Mouse (Mus musculus) frontal cortex, postnatal 14 days (tissue): ENCODE measurements around the gene Tnk1.

Experiments
- DNase-seq, 2 experiments: peaks; one replicate each; pipeline ENCODE4 v3.0.0; 2022; ENCODE audit warnings: low spot score in 2 of 2

The Tnk1 gene

GRCm38 (mm10) chr11:69803328-69803727 is 55.2 kb downstream of the Tnk1 start:
- DNase-seq: no peak

GRCm38 (mm10) chr11:69802648-69803105 is 55.9 kb downstream of the Tnk1 start:
- peak; percentile 69 to 79 for DNase-seq

DNA sequence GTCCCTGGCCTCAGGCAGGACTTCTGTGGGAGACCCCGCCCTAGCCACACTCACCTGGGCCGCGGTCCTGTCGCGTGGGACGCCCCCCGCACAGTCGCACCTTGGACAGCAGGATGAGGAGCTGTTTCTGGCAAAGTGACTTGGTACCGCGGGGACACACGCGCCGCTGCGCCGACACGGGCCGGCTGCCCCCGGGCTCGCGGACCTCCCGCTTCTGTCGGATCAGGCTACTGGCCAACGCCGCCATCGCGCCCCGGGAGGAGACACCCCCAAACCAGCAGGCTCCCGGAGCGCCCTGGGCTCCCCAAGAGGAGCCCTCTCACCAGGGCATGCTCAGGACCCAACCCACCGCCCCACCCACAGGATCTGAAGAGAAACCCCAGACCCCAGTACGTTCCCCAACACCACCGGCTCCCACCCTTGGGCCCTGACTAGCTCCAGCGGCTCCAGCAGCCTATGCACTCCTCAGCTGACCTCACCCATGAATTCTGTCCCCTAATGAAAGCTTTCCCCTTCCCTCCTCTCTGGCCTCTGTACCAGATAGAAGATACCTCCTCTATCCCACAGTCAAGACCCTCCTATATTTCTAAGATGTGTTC is 57.1 kb downstream of the Tnk1 start, which contains the start of gene Fgf11:
Fgf11 (minus strand) TSS at position 479 of the 599 bp plus-strand sequence.
- DNase-seq: no peak
